Mouse (Mus musculus): Measurements from ENCODE around the gene Kifc5b. TPM values are rescaled to one million over a fixed set of nuclear protein-coding genes. Genes with fewer than 3 reads are reported as not detected.

Kifc5b gene
- polyA plus RNA-seq, 1 experiment from 2014 or later: 6.0 TPM

GRCm38 (mm10) chr17:26950560-26951288 is 33.8 kb downstream of the Kifc5b start:
- Histone ChIP-seq H3K4me2 (replicated peaks) (peak overlapping the region; percentile 100), H3K9ac (peak overlapping the region; percentile 65), H3K27me3 (replicated peaks) (peaks cover 6% of the 10 kb centered on the region; the same call in 1 of the 2 replicates), H3K9me3 (no peaks in the 10 kb centered on the region), H3K36me3 (peaks cover 13% of the 10 kb centered on the region), H3K4me3 (peak overlapping the region; percentile 40), H3K4me1 (peaks cover 82% of the 10 kb centered on the region), H3K27ac (no peak overlapping the region)
- no peak for ATAC-seq (ENCODE audit: low FRiP score, low read depth)
- WGBS: 40% methylated on average over 7 of the region's 7 CpGs

- Histone ChIP-seq H3K4me1 (peaks cover 75% of the 10 kb centered on the region), H3K27me3 (replicated peaks) (peaks cover 6% of the 10 kb centered on the region; the same call in 1 of the 2 replicates), H3K36me3 (peaks cover 18% of the 10 kb centered on the region), H3K9me3 (no peaks in the 10 kb centered on the region), H3K9ac (peak overlapping the region; percentile 65), H3K4me3 (peak overlapping the region; percentile 40), H3K4me2 (replicated peaks) (peak overlapping the region; percentile 100), H3K27ac (no peak overlapping the region; the same call in 1 of the 2 replicates)
- peak; percentile 65; the same call in 1 of the 2 replicates for ATAC-seq (ENCODE audit: low FRiP score, low read depth)
- 0% methylated on average over 11 of the region's 11 CpGs for WGBS
These were observed 34.5 kb downstream of the Kifc5b start for GRCm38 (mm10) chr17:26951406-26951805.

- Histone ChIP-seq H3K9me3 (no peaks in the 10 kb centered on the region), H3K36me3 (peaks cover 25% of the 10 kb centered on the region), H3K4me3 (peak overlapping the region; percentile 40), H3K27me3 (replicated peaks) (peaks cover 6% of the 10 kb centered on the region; the same call in 1 of the 2 replicates), H3K4me1 (peaks cover 67% of the 10 kb centered on the region), H3K9ac (peak overlapping the region; percentile 65), H3K27ac (no peak overlapping the region; the same call in 1 of the 2 replicates), H3K4me2 (replicated peaks) (peak overlapping the region; percentile 100)
- ATAC-seq (ENCODE audit: low FRiP score, low read depth): peak; percentile 23
- WGBS: 4% methylated on average over 23 of the region's 23 CpGs
These were observed 35.3 kb downstream of the Kifc5b start for GRCm38 (mm10) chr17:26951952-26952877.

- peaks cover 35% of the 10 kb centered on the region for H3K36me3 ChIP-seq
- no peak for ATAC-seq (ENCODE audit: low FRiP score, low read depth)
- H3K9ac ChIP-seq: peak overlapping the region; percentile 65
- 0 out of 2 replicates have a peak overlapping the region, but pooled peaks have one; percentile 32 for H3K27ac ChIP-seq
- H3K4me3 ChIP-seq: peak overlapping the region; percentile 40
- peaks cover 6% of the 10 kb centered on the region; the same call in 1 of the 2 replicates for H3K27me3 ChIP-seq (replicated peaks)
- H3K4me2 ChIP-seq (replicated peaks): peak overlapping the region; percentile 100
- peaks cover 59% of the 10 kb centered on the region for H3K4me1 ChIP-seq
- no peaks in the 10 kb centered on the region for H3K9me3 ChIP-seq
- 28% methylated on average over 6 of the region's 6 CpGs for WGBS
These were observed 36.3 kb downstream of the Kifc5b start for GRCm38 (mm10) chr17:26953201-26953600.

- H3K27ac ChIP-seq: no peak overlapping the region
- H3K9me3 ChIP-seq: no peaks in the 10 kb centered on the region
- peaks cover 6% of the 10 kb centered on the region; the same call in 1 of the 2 replicates for H3K27me3 ChIP-seq (replicated peaks)
- H3K4me3 ChIP-seq: peak overlapping the region; percentile 22
- ATAC-seq (ENCODE audit: low FRiP score, low read depth): no peak
- WGBS: 17% methylated on average over 16 of the region's 16 CpGs
- peaks cover 54% of the 10 kb centered on the region for H3K4me1 ChIP-seq
- peak overlapping the region; percentile 65 for H3K9ac ChIP-seq
- peak overlapping the region; percentile 100 for H3K4me2 ChIP-seq (replicated peaks)
- peaks cover 40% of the 10 kb centered on the region for H3K36me3 ChIP-seq
These were observed 36.8 kb downstream of the Kifc5b start for GRCm38 (mm10) chr17:26953726-26954125.

GRCm38 (mm10) chr17:26956309-26956708 is 39.4 kb downstream of the Kifc5b start:
- peaks cover 65% of the 10 kb centered on the region for H3K36me3 ChIP-seq
- 87% methylated on average over 5 of the region's 5 CpGs for WGBS
- peaks cover 28% of the 10 kb centered on the region for H3K4me1 ChIP-seq
- H3K27me3 ChIP-seq (replicated peaks): peaks cover 6% of the 10 kb centered on the region; the same call in 1 of the 2 replicates
- no peak overlapping the region for H3K4me3 ChIP-seq
- H3K4me2 ChIP-seq (replicated peaks): no peak overlapping the region
- no peak overlapping the region for H3K27ac ChIP-seq
- no peak overlapping the region for H3K9ac ChIP-seq
- no peak for ATAC-seq (ENCODE audit: low FRiP score, low read depth)
- H3K9me3 ChIP-seq: no peaks in the 10 kb centered on the region

- 92% methylated on average over 18 of the region's 18 CpGs for WGBS
- no peaks in the 10 kb centered on the region for H3K9me3 ChIP-seq
- H3K9ac ChIP-seq: no peak overlapping the region
- H3K27me3 ChIP-seq (replicated peaks): peaks cover 6% of the 10 kb centered on the region; the same call in 1 of the 2 replicates
- H3K4me1 ChIP-seq: peaks cover 22% of the 10 kb centered on the region
- no peak overlapping the region for H3K4me2 ChIP-seq (replicated peaks)
- no peak for ATAC-seq (ENCODE audit: low FRiP score, low read depth)
- H3K27ac ChIP-seq: no peak overlapping the region
- no peak overlapping the region for H3K4me3 ChIP-seq
- peaks cover 71% of the 10 kb centered on the region for H3K36me3 ChIP-seq
These were observed 40.0 kb downstream of the Kifc5b start for GRCm38 (mm10) chr17:26956895-26957294.

GRCm38 (mm10) chr17:26957872-26958271 is 41.0 kb downstream of the Kifc5b start:
- peaks cover 81% of the 10 kb centered on the region for H3K36me3 ChIP-seq
- H3K4me1 ChIP-seq: peaks cover 12% of the 10 kb centered on the region
- 92% methylated on average over 5 of the region's 5 CpGs for WGBS
- H3K4me2 ChIP-seq (replicated peaks): no peak overlapping the region
- no peak overlapping the region for H3K4me3 ChIP-seq
- H3K27ac ChIP-seq: no peak overlapping the region
- no peaks in the 10 kb centered on the region for H3K9me3 ChIP-seq
- peaks cover 6% of the 10 kb centered on the region; the same call in 1 of the 2 replicates for H3K27me3 ChIP-seq (replicated peaks)
- no peak overlapping the region for H3K9ac ChIP-seq
- ATAC-seq (ENCODE audit: low FRiP score, low read depth): no peak

- H3K36me3 ChIP-seq: peaks cover 87% of the 10 kb centered on the region
- no peak for ATAC-seq (ENCODE audit: low FRiP score, low read depth)
- 62% methylated on average over 5 of the region's 5 CpGs for WGBS
These were observed 42.0 kb downstream of the Kifc5b start for GRCm38 (mm10) chr17:26958880-26959279.

GRCm38 (mm10) chr17:26959815-26960214 is 42.9 kb downstream of the Kifc5b start:
- no peak for ATAC-seq (ENCODE audit: low FRiP score, low read depth)
- no peak overlapping the region for H3K4me2 ChIP-seq (replicated peaks)
- no peak overlapping the region for H3K4me3 ChIP-seq
- WGBS: 94% methylated on average over 4 of the region's 4 CpGs
- H3K4me1 ChIP-seq: no peaks in the 10 kb centered on the region
- no peak overlapping the region for H3K27ac ChIP-seq
- no peaks in the 10 kb centered on the region for H3K27me3 ChIP-seq (replicated peaks)
- H3K9me3 ChIP-seq: no peaks in the 10 kb centered on the region
- peaks cover 92% of the 10 kb centered on the region for H3K36me3 ChIP-seq
- no peak overlapping the region for H3K9ac ChIP-seq

More at GRCm38 (mm10) chr17:26958880-26959279, 42.0 kb downstream of the Kifc5b start:
- Histone ChIP-seq H3K4me2 (replicated peaks) (no peak overlapping the region), H3K9me3 (no peaks in the 10 kb centered on the region), H3K27me3 (replicated peaks) (no peaks in the 10 kb centered on the region), H3K4me3 (no peak overlapping the region), H3K9ac (no peak overlapping the region), H3K27ac (no peak overlapping the region), H3K4me1 (0 out of 2 replicates have a peak, but pooled peaks cover 2% of the 10 kb centered on the region)

- Histone ChIP-seq H3K4me3 (no peak overlapping the region), H3K36me3 (peaks cover 94% of the 10 kb centered on the region), H3K4me2 (replicated peaks) (no peak overlapping the region), H3K4me1 (no peaks in the 10 kb centered on the region), H3K27ac (no peak overlapping the region), H3K9ac (no peak overlapping the region), H3K27me3 (replicated peaks) (no peaks in the 10 kb centered on the region), H3K9me3 (no peaks in the 10 kb centered on the region)
- WGBS: 89% methylated on average over 21 of the region's 21 CpGs
- no peak for ATAC-seq (ENCODE audit: low FRiP score, low read depth)
These were observed 44.8 kb downstream of the Kifc5b start for GRCm38 (mm10) chr17:26961572-26962240.

Measured in neural tube, embryonic 12.5 days (tissue).